Mouse (Mus musculus): ENCODE measurements at regions not wholly inside any gene's neighbourhood (a gene's known extent, or its start where the extent isn't known, plus 50 kb on each side); places are given as distances from the start of the nearest gene placed in this dataset.
"Not testable (repeated sequence)": the region's sequence is repeated elsewhere in the genome, so short reads cannot be mapped to it uniquely, and the experiment has no call there.

GRCm38 (mm10) chr13:11030874-11031273, 670.2 kb upstream of the Chrm3 start:
- DNase-seq (ENCODE audit: low read depth, low spot score), result not testable (repeated sequence)

- no peak for DNase-seq (ENCODE audit: low read depth, low spot score)
Measured at GRCm38 (mm10) chr13:11030381-11030780, 669.7 kb upstream of the Chrm3 start.

- DNase-seq (ENCODE audit: low read depth, low spot score), result peak; percentile 6
Measured at GRCm38 (mm10) chr13:11025918-11026317, 665.3 kb upstream of the Chrm3 start.

GRCm38 (mm10) chr13:11024441-11024840, 663.8 kb upstream of the Chrm3 start:
- no peak for DNase-seq (ENCODE audit: low read depth, low spot score)

- no peak for DNase-seq (ENCODE audit: low read depth, low spot score)
Measured at GRCm38 (mm10) chr13:11017584-11017983, 656.9 kb upstream of the Chrm3 start.

- DNase-seq (ENCODE audit: low read depth, low spot score), result no peak
Measured at GRCm38 (mm10) chr13:11005374-11005773, 644.7 kb upstream of the Chrm3 start.

GRCm38 (mm10) chr13:10991151-10991550, 630.5 kb upstream of the Chrm3 start:
- no peak for DNase-seq (ENCODE audit: low read depth, low spot score)

GRCm38 (mm10) chr13:10990503-10991025, 629.9 kb upstream of the Chrm3 start:
- DNase-seq (ENCODE audit: low read depth, low spot score), result peak; percentile 5

GRCm38 (mm10) chr13:10989095-10989814, 628.6 kb upstream of the Chrm3 start:
- DNase-seq (ENCODE audit: low read depth, low spot score), result no peak

- DNase-seq (ENCODE audit: low read depth, low spot score), result no peak
Measured at GRCm38 (mm10) chr13:10983736-10984135, 623.1 kb upstream of the Chrm3 start.

- no peak for DNase-seq (ENCODE audit: low read depth, low spot score)
Measured at GRCm38 (mm10) chr13:10982543-10982942, 621.9 kb upstream of the Chrm3 start.

- DNase-seq (ENCODE audit: low read depth, low spot score), result no peak
Measured at GRCm38 (mm10) chr13:10971932-10972331, 611.3 kb upstream of the Chrm3 start.

GRCm38 (mm10) chr13:10970721-10971120, 610.1 kb upstream of the Chrm3 start:
- DNase-seq (ENCODE audit: low read depth, low spot score), result no peak

GRCm38 (mm10) chr13:10952923-10953322, 592.3 kb upstream of the Chrm3 start:
- no peak for DNase-seq (ENCODE audit: low read depth, low spot score)

GRCm38 (mm10) chr13:10950658-10951057, 590.0 kb upstream of the Chrm3 start:
- DNase-seq (ENCODE audit: low read depth, low spot score), result not testable (repeated sequence)

- DNase-seq (ENCODE audit: low read depth, low spot score), result no peak
Measured at GRCm38 (mm10) chr13:10947398-10947797, 586.8 kb upstream of the Chrm3 start.

- DNase-seq (ENCODE audit: low read depth, low spot score), result no peak
Measured at GRCm38 (mm10) chr13:10943877-10944276, 583.2 kb upstream of the Chrm3 start.

- DNase-seq (ENCODE audit: low read depth, low spot score), result no peak
Measured at GRCm38 (mm10) chr13:10942031-10942655, 581.5 kb upstream of the Chrm3 start.

GRCm38 (mm10) chr13:10938233-10938632, 577.6 kb upstream of the Chrm3 start:
- DNase-seq (ENCODE audit: low read depth, low spot score), result no peak

- no peak for DNase-seq (ENCODE audit: low read depth, low spot score)
Measured at GRCm38 (mm10) chr13:10930741-10931140, 570.1 kb upstream of the Chrm3 start.

- no peak for DNase-seq (ENCODE audit: low read depth, low spot score)
Measured at GRCm38 (mm10) chr13:10914377-10914776, 553.7 kb upstream of the Chrm3 start.

- no peak for DNase-seq (ENCODE audit: low read depth, low spot score)
Measured at GRCm38 (mm10) chr13:10909122-10909751, 548.6 kb upstream of the Chrm3 start.

- DNase-seq (ENCODE audit: low read depth, low spot score), result peak; percentile 61
Measured at GRCm38 (mm10) chr13:10867864-10868263, 507.2 kb upstream of the Chrm3 start.

All from telencephalon, adult 2 months (tissue).